Mouse (Mus musculus) forebrain, postnatal 0 days (tissue): ENCODE measurements around the gene Arid4b. TPM values are rescaled to one million over a fixed set of nuclear protein-coding genes. Genes with fewer than 3 reads are reported as not detected.

ENCODE experiments used
- ATAC-seq: fragments of 200-750 bp; cut with Nextera tagmentation; 2 replicates; pipeline ENCODE4 v1.8.0; 2017; ENCODE audit warnings: mild to moderate bottlenecking, moderate library complexity
- DNase-seq: peaks from one replicate; pipeline ENCODE4 v3.0.0-alpha.2; 2015
- H3K27ac ChIP-seq: fragments of 300-500 bp; sonication (generic); 2 replicates; pipeline ENCODE4 v1.5.1; 2014; ENCODE audit warnings: low read depth, mild to moderate bottlenecking, antibody characterized with exemption, low read length, moderate library complexity, mixed read lengths
- H3K27me3 ChIP-seq: fragments of 300-500 bp; sonication (generic); 2 replicates; pipeline ENCODE4 v1.6.1; 2014; ENCODE audit warnings: mild to moderate bottlenecking, low read length, mixed read lengths; ENCODE audit not compliant: insufficient read depth
- H3K36me3 ChIP-seq: fragments of 300-500 bp; sonication (generic); 2 replicates; pipeline ENCODE4 v1.6.1; 2014; ENCODE audit warnings: mild to moderate bottlenecking, moderate library complexity; ENCODE audit not compliant: insufficient read depth
- H3K4me1 ChIP-seq: fragments of 300-500 bp; sonication (generic); 2 replicates; pipeline ENCODE4 v1.6.1; 2014; ENCODE audit warnings: antibody characterized with exemption; ENCODE audit not compliant: insufficient read depth
- H3K4me2 ChIP-seq: fragments of 300-500 bp; sonication (generic); 2 replicates; pipeline ENCODE4 v1.6.1; 2014; ENCODE audit warnings: low read depth, mild to moderate bottlenecking, moderate library complexity
- H3K4me3 ChIP-seq: fragments of 300-500 bp; sonication (generic); 2 replicates; pipeline ENCODE4 v1.5.1; 2014; ENCODE audit warnings: low read depth, low read length, mixed read lengths
- H3K9ac ChIP-seq: fragments of 300-500 bp; sonication (generic); 2 replicates; pipeline ENCODE4 v1.6.1; 2014; ENCODE audit warnings: mild to moderate bottlenecking
- H3K9me3 ChIP-seq: fragments of 300-500 bp; sonication (generic); 2 replicates; pipeline ENCODE4 v1.6.1; 2016; ENCODE audit warnings: low read length
- CTCF ChIP-seq: sonication (generic); IDR thresholded peaks from 2 replicates; pipeline ENCODE4 v1.5.1; 2016; ENCODE audit warnings: antibody characterized with exemption, control low read depth, low read depth
- WGBS: fragments of 180-500 bp; shearing (Covaris S2); extraction: QIAGEN DNeasy Blood & Tissue Kit; methylation state at CpG from one replicate; pipeline ENCODE4 v1.1.7; 2014; 5-methylcytosine and 5-hydroxymethylcytosine counted together
- polyA plus RNA-seq: library from polyadenylated mRNA; unstranded; fragments of >200 nt; fragmentation: Nextera tagmentation; extraction: Ambion mirVana; gene quantifications from 2 replicates; pipeline ENCODE4 v1.2.1, GENCODE M21; 2015
- total RNA-seq: library from RNA; depleted of rRNA; stranded (reverse); fragments of >200 nt; gene quantifications from 2 replicates; pipeline ENCODE4 v1.2.3, GENCODE M21; 2014

Arid4b gene
- total and polyA plus RNA-seq, 2 experiments from 2014 or later = 37.0 to 56.3 TPM

DNA sequence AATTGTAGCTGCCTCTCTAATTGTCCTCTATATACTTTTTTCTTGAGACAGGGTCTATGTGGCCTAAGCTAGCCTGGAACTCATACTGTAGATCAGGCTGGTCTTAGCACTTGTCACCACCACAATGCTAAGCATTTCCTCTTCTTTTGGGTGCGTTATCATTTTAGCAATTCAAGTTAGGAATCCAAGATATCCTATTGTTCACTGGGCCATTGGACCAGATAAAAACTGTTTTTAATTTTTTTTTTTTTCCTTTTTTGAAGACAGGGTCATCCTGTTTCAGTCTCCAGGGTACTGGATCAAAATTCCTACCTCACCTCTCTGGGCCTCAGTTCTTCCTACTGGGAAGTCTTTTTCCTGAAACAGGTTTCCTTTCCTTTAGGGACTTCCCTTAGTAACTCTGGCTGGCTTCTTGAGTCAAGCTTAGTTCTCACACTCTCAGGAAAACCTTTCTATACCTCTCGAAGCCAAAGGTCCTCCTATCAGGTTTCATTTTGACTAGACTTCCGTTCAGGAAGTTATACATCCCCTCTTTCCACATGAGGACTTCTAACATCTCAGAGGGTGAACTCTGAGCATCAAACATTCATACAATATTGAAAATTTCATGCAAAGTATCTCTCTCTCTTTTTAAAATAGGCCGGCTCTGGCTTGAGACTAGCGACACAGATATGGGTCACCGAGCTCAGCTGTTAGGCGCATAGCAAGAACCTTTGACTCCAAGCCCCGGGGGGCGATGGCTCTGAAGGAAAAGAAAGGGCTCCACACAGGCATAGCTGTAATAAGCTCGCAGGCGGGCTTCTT lies 621 bp upstream of the Arid4b start:
- ATAC-seq (no peak), DNase-seq (no peak)
- Histone ChIP-seq H3K4me2 (peak overlapping the region; percentile 81), H3K27ac (peak overlapping the region; percentile 97), H3K4me3 (peak overlapping the region; percentile 98), H3K9me3 (no peaks in the 10 kb centered on the region), H3K9ac (peak overlapping the region; percentile 81), H3K36me3 (peaks cover 4% of the 10 kb centered on the region; the same call in 1 of the 2 replicates), H3K27me3 (no peaks in the 10 kb centered on the region), H3K4me1 (peaks cover 4% of the 10 kb centered on the region; the same call in 1 of the 2 replicates)
- no peak for TF ChIP-seq CTCF
- 10% methylated on average over 11 of the region's 11 CpGs for WGBS

DNA sequence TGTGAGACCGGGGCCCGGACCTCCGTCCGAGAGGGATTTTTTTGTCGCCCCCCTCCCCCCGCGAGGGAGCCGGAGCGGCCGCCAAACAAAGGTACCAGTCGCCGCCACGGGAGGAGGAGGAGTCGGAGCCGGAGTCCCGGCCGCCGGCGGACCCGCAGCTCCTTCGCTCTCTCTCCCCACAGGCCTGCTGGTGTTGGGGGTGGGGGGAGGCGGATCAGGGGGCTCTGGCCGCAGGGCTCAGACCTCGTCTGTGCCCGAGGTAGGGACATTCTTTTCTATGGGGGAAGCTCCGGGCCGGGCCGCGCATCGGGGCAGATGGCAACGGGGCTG lies 875 bp downstream of the Arid4b start:
- Histone ChIP-seq H3K36me3 (peaks cover 6% of the 10 kb centered on the region; the same call in 1 of the 2 replicates), H3K4me2 (peak overlapping the region; percentile 74), H3K4me3 (peak overlapping the region; percentile 98), H3K27me3 (no peaks in the 10 kb centered on the region), H3K27ac (peak overlapping the region; percentile 97), H3K4me1 (peaks cover 4% of the 10 kb centered on the region; the same call in 1 of the 2 replicates), H3K9me3 (no peaks in the 10 kb centered on the region), H3K9ac (peak overlapping the region; percentile 92)
- WGBS = 3% methylated on average over 24 of the region's 31 CpGs
- TF ChIP-seq CTCF = no peak
- peak; percentile 23 for ATAC-seq
- no peak for DNase-seq

DNA sequence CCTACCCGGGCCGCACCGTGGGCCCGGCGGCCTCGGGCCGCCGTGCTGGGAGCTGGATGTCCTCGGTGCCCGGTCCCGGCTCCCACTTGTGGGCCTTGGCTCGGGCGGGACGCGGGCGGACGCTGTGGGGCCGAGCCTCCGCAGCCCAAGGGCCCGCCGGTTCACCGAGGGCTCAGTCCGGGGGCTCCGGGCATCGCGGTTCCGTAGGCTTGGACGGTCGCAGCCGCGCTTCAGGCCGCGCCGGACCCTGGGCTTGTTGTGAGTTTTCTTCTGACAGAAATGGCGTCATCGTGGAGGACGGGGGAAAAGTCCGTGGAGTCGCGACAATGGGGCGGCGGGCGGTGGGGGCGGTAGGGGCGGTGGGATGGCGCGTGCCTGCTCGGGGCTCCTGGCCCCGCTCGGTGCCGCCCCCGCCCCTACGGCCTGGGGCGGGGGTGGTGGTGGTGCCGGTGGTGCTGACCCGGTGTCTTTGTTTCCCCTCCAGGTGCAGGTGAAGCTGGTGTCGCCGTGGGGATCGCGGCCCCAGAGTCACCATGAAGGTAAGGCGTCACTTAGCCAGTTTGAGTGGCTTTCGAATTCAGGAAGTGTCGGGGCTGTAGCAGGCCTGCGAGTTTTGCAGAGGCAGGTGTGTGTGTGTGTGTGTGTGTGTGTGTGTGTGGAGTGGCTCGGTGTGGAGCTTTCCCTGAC lies 1.5 kb downstream of the Arid4b start:
- ATAC-seq (no peak), DNase-seq (peak; percentile 18)
- H3K9ac ChIP-seq = peak overlapping the region; percentile 92
- no peaks in the 10 kb centered on the region for H3K27me3 ChIP-seq
- no peak for TF ChIP-seq CTCF
- H3K9me3 ChIP-seq = no peaks in the 10 kb centered on the region
- WGBS = 1% methylated on average over 53 of the region's 65 CpGs
- H3K4me3 ChIP-seq = peak overlapping the region; percentile 98
- 0 out of 2 replicates have a peak, but pooled peaks cover 6% of the 10 kb centered on the region for H3K36me3 ChIP-seq
- peak overlapping the region; percentile 97 for H3K27ac ChIP-seq
- H3K4me1 ChIP-seq = peaks cover 4% of the 10 kb centered on the region; the same call in 1 of the 2 replicates
- H3K4me2 ChIP-seq = peak overlapping the region; percentile 74

DNA sequence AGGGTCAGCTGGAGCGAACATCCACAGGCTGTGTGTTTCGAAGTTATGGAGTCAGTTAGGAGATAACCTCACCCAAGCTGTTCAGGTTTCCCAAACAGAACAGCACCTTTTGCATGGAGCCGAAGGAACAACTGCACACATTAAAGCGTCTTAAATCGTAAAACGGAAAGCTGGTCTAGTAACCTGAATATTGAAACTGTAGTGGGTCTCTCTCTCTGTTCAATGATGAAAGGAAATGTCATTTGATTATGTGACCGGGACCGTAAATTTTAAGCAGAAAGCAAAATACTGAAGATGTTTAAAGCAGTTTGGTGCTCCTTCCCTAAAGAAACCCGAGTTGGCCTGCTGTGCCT lies 2.0 kb downstream of the Arid4b start:
- no peaks in the 10 kb centered on the region for H3K9me3 ChIP-seq
- no peak for ATAC-seq
- no peaks in the 10 kb centered on the region for H3K27me3 ChIP-seq
- peak; percentile 25 for DNase-seq
- peaks cover 4% of the 10 kb centered on the region; the same call in 1 of the 2 replicates for H3K4me1 ChIP-seq
- H3K4me2 ChIP-seq = peak overlapping the region; percentile 74
- H3K27ac ChIP-seq = 0 out of 2 replicates have a peak overlapping the region, but pooled peaks have one; percentile 97
- H3K36me3 ChIP-seq = 0 out of 2 replicates have a peak, but pooled peaks cover 6% of the 10 kb centered on the region
- 13% methylated on average over 9 of the region's 9 CpGs for WGBS
- H3K4me3 ChIP-seq = peak overlapping the region; percentile 98
- no peak for TF ChIP-seq CTCF
- peak overlapping the region; percentile 92 for H3K9ac ChIP-seq

DNA sequence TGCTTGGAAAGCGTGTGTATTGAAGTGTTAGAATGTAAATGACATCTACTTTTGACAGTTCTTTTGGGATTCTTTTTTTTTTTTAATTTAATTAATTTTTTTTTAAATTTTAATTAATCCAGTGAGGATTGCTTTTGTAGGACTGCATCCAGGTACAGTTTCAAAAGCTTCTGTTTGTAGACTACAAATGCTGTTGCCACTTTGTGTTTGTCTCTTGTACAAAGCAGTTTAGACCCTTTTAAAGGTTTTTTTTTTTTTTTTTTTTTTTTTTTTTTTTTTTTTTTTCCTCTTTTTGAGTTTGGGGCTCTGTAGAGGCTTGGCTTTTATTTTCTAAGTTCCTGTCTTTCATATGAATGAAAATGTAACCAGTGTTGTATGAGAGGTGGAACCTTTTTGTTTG lies 2.7 kb downstream of the Arid4b start:
- TF ChIP-seq CTCF = no peak
- Histone ChIP-seq H3K27me3 (no peaks in the 10 kb centered on the region), H3K9ac (no peak overlapping the region), H3K27ac (no peak overlapping the region), H3K4me2 (no peak overlapping the region), H3K36me3 (0 out of 2 replicates have a peak, but pooled peaks cover 6% of the 10 kb centered on the region), H3K9me3 (no peaks in the 10 kb centered on the region), H3K4me1 (peaks cover 4% of the 10 kb centered on the region; the same call in 1 of the 2 replicates), H3K4me3 (no peak overlapping the region)
- DNase-seq = no peak
- WGBS = 61% methylated on average over 1 of the region's 1 CpGs
- no peak for ATAC-seq

DNA sequence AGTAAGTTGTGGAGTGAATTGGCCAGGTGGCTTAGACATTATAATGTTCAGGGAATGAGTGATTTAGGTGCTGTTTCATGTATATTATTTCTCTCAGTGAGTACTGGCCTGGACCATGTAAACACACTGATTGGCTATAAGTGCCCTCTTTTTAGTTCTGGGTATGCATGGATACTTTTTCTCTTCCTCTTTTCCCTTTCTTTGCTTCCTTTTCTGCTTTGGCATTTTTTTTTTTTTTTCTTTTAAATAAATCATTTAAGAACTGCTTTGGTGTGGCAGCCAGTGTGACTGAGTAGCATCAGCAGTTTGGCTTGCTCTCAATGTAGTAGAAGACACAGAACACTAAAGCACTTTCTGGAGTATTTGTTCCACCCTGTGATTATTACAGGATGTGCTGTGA lies 5.0 kb downstream of the Arid4b start:
- TF ChIP-seq CTCF = no peak
- Histone ChIP-seq H3K4me1 (no peaks in the 10 kb centered on the region), H3K9me3 (no peaks in the 10 kb centered on the region), H3K9ac (no peak overlapping the region), H3K4me3 (no peak overlapping the region), H3K36me3 (peaks cover 6% of the 10 kb centered on the region; the same call in 1 of the 2 replicates), H3K4me2 (no peak overlapping the region), H3K27me3 (no peaks in the 10 kb centered on the region), H3K27ac (no peak overlapping the region)
- no peak for ATAC-seq
- DNase-seq = no peak

DNA sequence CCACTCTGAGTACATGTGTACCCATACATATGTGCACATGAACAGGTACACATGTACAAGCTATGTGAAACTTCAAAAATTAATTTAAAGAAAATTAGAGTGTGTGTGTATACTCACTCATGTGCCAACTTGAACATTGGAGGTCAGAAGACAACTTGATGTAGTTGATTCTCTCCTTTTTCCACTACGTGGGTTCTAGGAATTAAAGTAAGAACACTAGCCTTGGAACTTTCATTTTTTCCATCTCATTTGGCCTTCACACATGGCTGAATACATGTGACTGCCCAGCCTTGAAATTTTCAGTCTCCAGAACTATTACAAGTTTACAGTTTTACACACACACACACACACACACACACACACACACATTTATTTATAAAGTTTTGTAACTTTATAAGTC lies 6.3 kb downstream of the Arid4b start:
- Histone ChIP-seq H3K27me3 (no peaks in the 10 kb centered on the region), H3K9me3 (no peaks in the 10 kb centered on the region), H3K4me2 (no peak overlapping the region), H3K4me3 (no peak overlapping the region), H3K4me1 (no peaks in the 10 kb centered on the region), H3K9ac (no peak overlapping the region), H3K36me3 (peaks cover 6% of the 10 kb centered on the region; the same call in 1 of the 2 replicates), H3K27ac (no peak overlapping the region)
- DNase-seq = no peak
- no peak for TF ChIP-seq CTCF
- WGBS = 94% methylated on average over 1 of the region's 1 CpGs
- ATAC-seq = no peak
